Mouse (Mus musculus) large intestine, adult 2 months (tissue): ENCODE results near the gene Ubac2. TPM values are rescaled to one million over a fixed set of nuclear protein-coding genes. Genes with fewer than 3 reads are reported as not detected.

ENCODE experiments used
- DNase-seq: peaks from one replicate; pipeline ENCODE4 v3.0.0-alpha.2; 2012; ENCODE audit warnings: low read depth, low spot score
- WGBS: fragments of 180-500 bp; shearing (Covaris S2); methylation state at CpG from one replicate; pipeline ENCODE4 v1.1.7; 2018; 5-methylcytosine and 5-hydroxymethylcytosine counted together
- polyA plus RNA-seq: library from polyadenylated mRNA; depleted of rRNA; stranded (reverse); fragments of >200 nt; gene quantifications from 2 replicates; pipeline ENCODE4 v1.2.3, GENCODE M21; 2012

Ubac2 gene
- polyA plus RNA-seq, 1 experiment, result 49.3 TPM

DNA sequence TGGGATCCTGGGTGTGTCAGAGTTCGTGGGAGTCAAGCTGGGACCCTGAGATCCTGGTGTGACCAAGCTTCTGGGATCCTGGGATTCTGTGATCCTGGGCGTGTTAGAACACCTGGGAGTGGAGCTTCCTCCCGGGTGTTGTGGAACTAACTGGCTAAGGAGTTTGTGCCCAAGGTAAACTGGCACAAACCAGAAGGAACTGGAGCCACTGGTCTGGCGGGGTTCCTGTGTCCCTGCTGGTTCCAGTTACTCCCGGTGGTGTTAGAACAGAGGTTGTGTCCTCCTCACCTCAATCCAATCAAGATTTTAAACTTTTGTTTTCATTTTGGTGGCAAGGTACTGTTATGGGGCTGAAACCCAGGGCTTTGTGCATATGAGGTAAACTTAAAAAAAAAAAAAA, 67.7 kb downstream of the Ubac2 start:
- no peak for DNase-seq
- WGBS, result 39% methylated on average over 5 of the region's 5 CpGs

DNA sequence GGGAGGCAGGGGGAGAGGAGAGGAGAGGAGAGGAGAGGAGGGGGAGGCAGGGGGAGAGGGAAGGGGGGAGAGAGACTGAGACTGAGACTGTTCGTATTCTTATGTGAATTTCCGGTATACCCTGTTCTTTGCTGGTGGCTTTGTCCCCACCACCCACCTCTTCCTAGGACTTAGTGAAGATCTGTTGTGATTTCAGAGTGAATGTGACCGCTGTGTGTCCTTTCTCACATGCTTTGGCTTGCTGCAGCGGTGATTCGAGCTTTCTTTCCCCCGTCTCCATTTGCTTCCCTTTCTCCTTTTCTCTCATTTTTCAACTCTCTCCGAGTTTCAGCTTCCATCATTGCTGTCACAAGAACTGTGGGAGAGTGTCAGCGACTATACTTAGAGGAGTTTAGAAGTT, 68.3 kb downstream of the Ubac2 start:
- DNase-seq, result no peak
- 67% methylated on average over 8 of the region's 8 CpGs for WGBS

DNA sequence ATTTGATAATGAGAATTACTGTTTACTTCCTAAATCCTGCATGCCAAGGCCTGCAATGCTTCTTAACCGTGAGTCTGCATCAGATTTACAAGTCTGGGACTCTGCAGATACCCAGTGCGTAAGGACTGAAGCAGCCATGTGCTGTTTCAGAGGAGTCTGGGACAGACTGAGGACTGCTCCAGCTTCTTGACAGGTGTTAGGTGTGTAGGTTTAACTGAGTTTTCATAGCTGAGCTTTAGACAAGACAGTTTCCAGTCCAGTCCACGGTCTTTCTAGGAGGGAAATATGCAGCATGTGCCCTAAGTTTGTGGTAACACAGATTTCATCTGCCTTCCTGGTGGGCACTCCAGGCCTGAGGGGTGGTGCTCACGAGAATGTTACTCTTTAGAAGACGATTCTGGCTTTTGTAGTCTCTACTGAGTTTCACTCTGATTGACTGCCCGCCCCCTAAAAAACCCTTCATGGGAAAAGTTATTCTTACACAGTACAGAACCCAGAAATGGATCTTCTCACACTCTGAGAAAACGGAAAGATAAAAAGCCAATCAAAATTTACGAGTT, 68.9 kb downstream of the Ubac2 start:
- WGBS, result 65% methylated on average over 8 of the region's 8 CpGs
- no peak for DNase-seq

DNA sequence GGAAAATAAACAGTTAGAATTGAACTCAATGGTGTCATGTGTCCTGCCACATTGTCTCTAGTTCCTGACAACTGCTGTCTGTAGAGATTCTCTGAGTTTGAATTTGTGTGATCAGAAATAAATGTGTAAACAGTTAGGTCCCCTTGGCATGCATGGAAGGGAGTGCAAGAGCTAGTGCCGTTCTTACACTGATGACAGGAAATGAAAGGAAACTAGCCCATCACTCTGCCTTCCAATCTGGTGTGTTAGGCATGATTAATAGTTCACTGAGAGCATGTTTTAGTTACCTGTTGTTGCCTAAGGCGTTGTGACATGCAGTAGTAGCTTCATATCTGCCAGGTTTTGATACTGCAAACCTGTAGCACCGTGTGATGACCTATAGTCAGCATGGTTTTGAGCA, 69.5 kb downstream of the Ubac2 start:
- WGBS, result 90% methylated on average over 3 of the region's 3 CpGs
- no peak for DNase-seq

DNA sequence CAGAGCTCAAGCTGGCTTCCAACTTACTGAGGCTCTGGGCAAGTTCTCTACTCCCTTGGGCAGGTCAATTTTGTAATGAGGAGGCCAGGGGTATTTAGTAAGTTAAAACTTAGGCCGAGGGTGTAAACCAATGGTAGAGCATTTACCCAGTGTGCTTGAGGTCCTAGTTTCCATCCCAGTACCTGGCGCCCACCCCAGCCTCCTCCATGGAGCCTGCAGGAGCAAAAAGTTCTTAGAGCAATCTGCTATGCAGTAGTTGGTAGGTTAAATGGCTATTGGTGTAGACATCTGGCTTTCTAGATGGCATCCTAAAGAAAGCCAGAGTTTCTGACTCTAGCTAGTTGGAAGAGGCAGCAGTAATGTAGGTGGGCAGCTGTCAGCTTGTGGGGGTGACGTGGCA, 71.0 kb downstream of the Ubac2 start:
- no peak for DNase-seq
- 96% methylated on average over 3 of the region's 3 CpGs for WGBS

DNA sequence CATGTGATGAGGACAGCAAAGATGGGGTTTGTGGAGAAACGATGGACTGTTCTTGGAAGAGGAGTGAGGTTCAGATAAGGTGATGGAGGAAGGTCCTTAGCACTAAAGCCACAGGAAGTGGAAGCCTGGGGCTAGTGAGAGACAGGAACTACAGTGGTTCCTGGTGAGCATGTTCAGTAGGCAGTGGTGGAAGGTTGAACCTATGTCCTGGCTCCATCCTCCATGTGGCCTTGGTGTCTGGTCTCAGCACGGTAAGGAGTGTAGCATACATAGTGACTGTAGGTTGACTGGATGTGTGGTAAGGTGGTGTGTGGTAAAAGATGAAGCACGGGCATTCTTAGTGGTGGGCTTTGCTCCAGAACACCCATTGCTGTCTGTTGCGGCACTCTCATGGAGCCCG, 71.5 kb downstream of the Ubac2 start:
- WGBS, result 94% methylated on average over 5 of the region's 5 CpGs
- no peak for DNase-seq

DNA sequence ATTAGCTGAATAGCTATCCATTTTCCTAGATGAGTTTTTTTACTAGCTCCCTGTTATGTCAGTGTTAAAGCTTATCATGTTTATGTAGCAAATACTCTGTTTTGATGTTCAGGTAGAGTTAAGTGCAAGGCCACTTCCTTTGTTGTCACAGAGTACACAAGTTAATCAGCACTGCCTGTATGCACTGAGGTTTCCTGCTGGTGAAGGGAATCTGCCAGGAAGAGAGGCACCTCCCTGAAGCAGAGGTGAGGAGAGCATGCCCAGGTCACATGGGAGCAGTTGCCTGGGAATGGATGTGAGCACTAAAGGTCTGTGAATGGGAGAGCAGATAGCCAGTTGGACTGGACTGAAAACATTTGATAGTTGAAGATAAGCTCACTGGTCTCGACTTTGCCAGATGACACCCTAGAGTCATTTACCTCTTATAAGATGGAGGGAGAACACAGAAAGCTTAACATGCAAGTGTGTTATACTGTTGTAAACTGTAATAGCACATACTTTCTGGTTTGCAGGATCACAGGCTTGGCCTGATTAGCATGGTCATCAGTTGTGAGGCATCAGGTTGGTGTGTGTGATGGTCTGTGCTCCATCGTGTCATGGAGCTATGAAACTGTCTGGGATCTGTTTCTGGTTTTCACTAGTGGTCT, 73.1 kb downstream of the Ubac2 start:
- DNase-seq, result no peak
- 66% methylated on average over 2 of the region's 2 CpGs for WGBS

DNA sequence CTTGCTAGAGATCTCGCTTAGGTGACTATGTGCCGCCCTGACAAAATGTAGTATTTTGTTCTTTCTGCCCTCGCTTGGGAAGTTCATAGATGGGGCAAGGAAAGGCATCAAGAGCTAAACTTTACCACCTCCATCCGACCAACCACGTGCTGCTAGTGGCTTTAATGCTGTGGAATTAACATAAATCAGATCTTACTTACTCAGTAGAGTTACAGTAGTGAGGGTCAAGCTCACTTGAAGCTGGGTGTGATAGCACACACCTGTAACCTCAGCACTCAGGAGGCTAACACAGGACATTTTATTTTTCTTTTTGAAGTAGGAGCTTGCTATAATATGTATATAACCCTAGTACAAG, 73.6 kb downstream of the Ubac2 start:
- 85% methylated on average over 5 of the region's 5 CpGs for WGBS
- DNase-seq, result no peak

DNA sequence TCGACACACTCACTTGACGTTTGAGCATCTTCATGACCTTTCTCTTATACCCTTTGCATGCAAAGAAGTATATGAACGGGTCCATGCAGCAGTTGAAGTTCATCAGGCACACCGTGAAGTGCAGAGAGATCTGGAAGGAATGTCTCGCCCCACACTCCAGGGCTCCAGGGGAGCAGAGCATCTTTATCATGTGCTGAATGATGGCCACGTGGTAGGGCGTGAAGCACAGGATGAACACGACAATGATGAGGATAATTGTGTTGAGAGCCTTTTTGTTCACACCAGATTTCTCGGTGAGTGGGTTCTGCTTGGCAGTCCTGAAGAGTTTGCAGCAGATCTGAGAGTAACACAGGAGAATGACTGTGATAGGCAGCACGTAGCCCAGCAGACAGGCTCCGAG, 75.7 kb downstream of the Ubac2 start:
- DNase-seq, result no peak
- WGBS, result 96% methylated on average over 11 of the region's 11 CpGs

DNA sequence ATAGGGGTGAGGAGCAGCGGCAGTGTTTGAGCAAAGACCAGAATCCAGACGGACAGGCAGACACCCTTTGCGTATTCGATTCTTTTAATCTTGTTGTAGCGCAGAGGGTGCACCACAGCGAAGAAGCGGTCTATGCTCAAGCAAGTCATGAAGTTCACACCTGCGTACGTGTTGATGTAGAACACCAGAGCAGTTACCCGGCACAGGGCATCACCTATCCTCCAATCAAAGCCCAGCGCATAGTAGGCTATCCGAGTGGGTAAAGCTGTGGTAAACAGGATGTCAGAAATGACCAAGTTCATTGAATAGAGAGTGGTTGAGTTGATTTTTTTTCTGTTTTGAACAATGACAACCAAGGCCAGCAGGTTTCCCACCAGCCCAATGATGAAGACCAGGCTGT, 76.2 kb downstream of the Ubac2 start:
- no peak for DNase-seq

DNA sequence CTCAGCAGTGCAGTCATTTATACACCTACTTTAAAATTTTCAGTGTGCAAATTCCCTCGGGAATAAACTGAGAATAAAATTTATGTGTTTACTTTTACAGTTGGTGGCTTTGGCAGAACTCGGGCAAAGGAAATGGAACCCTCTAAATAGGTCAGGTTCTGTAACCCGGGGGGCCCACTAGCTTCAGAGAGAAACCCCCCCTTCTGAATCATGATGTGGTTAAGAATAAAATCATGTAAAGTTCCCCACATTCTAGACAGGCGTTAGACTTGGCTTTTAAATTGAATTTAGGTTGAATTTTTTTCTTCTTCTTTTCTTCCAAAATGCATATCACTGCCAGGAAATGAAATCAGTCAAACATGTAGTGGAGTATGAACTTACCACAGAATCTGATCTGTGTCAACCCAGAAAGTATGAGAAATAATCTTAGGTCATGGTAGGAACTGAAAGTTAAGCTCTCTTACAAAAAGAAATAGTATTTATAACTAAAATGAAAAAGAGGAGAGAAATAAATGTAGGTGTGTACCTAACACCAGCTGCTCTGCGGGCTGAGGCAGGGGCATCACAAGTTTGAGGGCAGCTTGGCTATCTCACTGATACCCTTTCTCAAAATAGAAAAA, 76.9 kb downstream of the Ubac2 start:
- no peak for DNase-seq
- 52% methylated on average over 5 of the region's 5 CpGs for WGBS

More for the DNA sequence above, 76.2 kb downstream of the Ubac2 start:
- WGBS, result 96% methylated on average over 12 of the region's 12 CpGs

DNA sequence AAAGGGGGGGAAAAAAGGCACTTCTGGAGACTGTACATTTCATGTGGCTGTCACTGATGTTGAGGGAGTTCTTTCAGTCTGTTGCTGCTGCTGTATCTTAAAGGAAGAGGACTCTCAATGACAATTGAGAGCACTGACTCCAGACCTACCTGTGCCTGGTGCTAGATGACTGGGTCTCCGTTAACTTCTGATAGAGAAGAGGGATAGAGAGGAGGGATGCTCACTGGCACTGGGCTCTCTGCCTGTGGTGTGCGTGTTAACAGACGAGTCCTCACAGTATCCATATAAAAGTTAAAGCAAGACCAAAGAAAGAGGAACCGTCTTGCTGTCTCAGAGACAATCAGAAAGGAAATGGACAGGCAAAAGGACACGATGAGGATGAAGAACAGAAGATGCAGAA, 77.9 kb downstream of the Ubac2 start:
- no peak for DNase-seq
- 92% methylated on average over 5 of the region's 5 CpGs for WGBS

DNA sequence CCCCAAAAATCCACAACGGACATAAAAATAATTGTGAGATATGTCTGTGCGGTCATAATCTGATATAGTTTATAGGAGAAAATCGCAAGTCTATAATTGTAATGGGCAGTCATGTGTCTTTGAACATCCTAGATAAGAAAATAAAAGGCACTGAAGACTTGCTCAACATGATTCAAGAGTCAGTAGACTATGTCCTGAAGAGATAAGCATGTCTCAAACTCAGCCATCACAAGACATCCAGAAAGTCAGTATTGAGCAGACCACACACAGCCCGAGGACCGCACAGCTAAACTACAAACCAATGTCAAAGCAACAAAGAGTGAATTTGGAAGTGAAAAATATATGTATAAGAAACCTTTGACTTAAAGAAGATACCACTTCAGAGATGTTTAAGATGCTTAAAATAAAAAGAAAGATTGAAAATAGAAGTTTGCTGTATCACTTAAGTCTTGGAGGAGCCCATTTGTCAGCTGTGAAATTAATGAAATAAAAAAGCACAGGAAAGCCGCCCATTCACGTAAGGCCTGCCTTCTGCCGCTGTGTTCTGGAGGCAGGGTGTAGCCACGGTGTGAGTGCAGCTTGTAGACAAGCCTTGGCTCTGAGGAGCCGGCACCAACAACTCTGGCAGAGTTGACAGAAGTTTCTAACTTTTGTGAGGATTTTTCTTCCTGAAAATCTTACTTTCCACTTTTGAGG, 78.9 kb downstream of the Ubac2 start:
- 96% methylated on average over 10 of the region's 10 CpGs for WGBS
- DNase-seq, result no peak

DNA sequence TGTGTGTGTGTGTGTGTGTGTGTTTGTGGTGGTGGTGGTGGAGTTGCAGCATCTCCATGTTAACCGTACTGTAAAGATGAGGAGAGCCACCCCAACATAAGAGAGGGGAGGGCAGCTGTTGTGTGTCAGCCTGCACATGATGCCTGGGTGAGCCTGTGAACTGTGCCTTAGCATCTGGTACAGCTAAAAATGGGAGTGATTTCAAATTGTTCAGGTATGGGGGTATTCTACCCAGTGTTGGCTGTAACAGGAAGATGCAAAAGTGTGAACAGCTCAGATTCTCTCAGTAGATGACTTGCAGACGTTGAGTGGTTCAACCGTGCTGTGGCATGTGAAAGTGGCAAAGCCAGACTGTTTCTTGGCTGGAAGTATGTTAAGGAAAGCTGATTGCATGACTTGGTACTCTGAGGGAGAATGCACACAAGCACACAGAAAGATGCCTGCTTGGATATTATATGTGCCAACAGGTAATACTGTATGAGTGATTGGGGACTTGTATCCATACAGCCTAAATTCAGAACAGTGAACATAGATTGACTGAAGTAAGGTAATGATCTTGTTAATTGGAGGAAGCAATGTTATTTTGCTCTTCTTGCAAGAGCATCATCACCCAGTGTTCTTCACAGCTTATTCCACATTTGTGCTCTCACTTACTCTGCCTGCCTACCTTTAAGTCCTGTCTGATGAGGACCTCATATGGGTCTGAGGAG, 79.8 kb downstream of the Ubac2 start:
- WGBS, result 74% methylated on average over 3 of the region's 3 CpGs
- no peak for DNase-seq

DNA sequence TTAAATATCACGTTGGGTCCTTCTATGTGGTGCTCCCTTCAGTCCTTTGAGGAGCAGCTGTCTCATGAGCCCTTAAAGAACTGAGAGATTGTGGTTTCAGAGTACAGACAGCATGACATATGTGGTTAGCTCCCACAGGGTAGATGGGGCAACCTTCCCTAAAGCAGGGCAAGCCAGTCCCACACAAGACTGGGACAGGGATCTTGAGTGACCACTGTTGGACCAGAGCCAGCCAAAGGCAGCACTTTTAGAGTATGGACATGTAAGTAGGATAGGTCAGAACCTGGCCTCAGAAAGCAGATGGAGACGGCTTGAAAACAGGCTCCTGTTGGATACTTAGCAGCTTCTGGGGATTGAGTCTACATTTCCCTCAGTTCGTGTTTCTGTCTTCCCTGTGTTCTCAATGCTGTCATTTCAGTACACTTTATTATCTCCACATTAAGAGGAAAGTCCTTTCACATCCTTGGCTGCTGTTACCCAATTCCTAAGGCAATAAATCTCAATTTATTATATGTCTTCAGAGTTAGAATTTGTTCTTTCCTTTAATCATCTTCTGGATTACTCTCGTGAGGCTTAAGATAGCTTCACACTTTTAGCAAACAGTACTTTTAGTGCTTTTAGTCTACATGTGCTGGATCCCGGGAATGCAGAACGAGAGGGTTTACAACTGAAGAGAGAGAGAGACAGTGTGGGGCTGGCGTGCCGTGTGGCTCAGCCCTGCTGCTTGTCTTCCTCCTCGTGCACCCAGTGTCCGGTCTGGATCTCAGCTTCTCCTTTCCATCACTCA, 80.5 kb downstream of the Ubac2 start:
- 16% methylated on average over 10 of the region's 10 CpGs for WGBS
- DNase-seq, result no peak

DNA sequence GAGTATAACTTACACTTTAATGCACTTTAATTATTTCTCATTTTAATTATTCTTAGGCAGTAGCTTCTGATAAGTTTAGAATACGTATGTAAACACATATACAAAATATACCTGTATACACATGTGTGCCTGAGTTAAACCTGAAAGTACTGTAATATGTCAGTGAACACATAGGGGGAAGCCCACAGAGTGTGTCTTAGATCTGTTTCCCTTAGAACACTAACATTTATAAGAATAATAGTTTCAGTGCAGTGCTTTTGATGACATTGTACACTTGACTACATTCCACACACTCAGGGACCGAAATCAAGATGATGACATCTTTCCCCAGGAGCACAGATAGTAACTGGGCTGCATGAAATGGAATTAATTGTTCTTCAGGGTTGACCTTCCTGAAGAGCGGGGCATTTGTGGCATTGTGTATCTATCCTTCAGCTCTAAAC, 81.1 kb downstream of the Ubac2 start:
- WGBS, result 78% methylated on average over 3 of the region's 3 CpGs
- no peak for DNase-seq

DNA sequence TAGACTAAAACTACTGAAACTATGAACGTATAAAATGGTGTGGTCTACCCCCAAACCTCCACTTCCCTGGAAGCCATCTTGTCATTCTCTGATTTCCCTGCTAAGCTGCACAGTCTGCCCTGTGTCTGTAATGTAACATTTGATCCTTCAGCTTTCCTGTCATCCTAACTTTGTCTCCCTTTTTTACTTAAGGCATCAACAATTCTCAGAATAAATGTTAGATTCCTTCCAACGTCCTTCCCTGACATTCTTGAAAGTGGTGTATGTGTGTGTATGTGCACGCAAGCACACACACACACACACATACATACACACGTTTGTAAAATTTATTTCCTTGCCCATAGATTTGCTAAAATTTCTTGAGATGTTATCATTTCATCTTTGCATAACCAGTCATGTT, 81.6 kb downstream of the Ubac2 start:
- 88% methylated on average over 4 of the region's 4 CpGs for WGBS

DNA sequence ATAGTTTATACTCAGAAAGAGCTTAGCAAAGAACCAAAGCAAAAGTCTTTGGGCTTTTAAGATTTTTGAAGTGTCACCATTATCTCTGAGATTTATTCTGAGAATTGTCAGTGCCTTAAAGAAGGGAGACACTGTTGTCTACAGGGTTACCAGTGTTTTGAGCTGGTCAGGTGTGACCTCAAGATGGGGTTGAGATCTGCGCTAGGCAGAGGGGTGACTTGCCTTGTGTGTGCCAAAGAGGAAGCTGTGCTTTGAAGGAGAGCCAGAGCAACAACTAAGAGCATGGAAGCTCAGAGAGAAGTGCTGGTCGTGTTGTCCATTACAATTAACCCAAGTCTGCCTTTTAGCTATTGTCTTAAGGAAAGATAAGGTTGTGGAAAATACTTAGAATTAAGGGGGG, 82.1 kb downstream of the Ubac2 start:
- no peak for DNase-seq
- WGBS, result 77% methylated on average over 2 of the region's 2 CpGs

More for the DNA sequence above, 81.6 kb downstream of the Ubac2 start:
- no peak for DNase-seq

DNA sequence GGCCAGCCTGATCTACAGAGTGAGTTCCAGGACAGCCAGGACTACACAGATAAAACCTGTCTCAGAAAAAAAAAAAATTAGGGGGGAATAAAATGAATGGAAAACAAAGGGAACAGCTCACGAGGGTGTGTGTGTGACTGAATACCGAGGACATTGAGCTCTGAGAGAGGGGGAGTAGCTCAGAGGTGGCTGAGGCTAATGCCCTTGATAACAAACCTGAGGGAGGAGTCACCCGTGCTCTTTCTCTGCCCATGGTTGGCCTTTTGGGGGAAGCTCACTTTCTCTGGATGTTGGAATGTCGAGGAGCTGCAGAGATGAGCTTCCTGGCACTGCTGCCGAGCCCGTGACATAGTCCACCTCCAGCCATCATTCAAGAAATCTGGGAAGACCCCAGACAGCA, 82.6 kb downstream of the Ubac2 start:
- DNase-seq, result no peak
- WGBS, result 77% methylated on average over 6 of the region's 6 CpGs
